Mouse (Mus musculus): ENCODE measurements around the gene 4930556J24Rik.

DNA sequence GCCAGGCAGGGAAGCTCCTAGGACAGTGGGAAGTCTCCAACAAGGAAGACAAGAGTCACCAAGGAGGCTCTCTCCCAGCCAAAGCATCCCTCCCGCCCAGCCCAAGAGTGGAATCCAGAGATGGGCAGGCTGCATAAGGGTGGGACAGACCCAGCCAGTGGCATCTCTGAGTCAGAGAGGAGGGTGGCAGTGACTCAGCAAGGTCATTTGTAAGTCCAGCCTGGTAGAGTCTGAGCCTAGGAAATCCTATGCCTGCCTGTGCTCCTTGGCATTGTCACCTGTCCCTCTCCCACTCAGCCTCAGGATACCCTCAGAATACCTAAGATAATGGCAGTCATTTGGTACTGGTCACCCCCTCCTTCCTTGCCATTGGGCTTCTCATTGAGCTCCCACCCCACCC is 71.1 kb downstream of the 4930556J24Rik start:
- no peak for TF ChIP-seq CTCF (IDR thresholded peaks at IDR 0.05; ENCODE audit: low read depth, low read length)
- no peak for TF ChIP-seq GATA1 (IDR thresholded peaks at IDR 0.05; ENCODE audit: borderline replicate concordance, low read length)
- TF ChIP-seq POLR2AphosphoS5 (IDR thresholded peaks at IDR 0.05; ENCODE audit: insufficient replicate concordance, low read depth, low read length): no peak

Measured in G1E (cell line).